Mouse (Mus musculus): Measurements from ENCODE around the gene Atp11a.

GRCm38 (mm10) chr8:12748183-12748582 is 8.6 kb upstream of the Atp11a start:
- TF ChIP-seq CTCF (IDR thresholded peaks at IDR 0.05; ENCODE audit: low read depth), result no peak
- TF ChIP-seq EP300 (optimal IDR thresholded peaks at IDR 0.05), result no peak
